Comparison of ENCODE assay signal across 8 mouse cellular contexts in the genomic region with DNA sequence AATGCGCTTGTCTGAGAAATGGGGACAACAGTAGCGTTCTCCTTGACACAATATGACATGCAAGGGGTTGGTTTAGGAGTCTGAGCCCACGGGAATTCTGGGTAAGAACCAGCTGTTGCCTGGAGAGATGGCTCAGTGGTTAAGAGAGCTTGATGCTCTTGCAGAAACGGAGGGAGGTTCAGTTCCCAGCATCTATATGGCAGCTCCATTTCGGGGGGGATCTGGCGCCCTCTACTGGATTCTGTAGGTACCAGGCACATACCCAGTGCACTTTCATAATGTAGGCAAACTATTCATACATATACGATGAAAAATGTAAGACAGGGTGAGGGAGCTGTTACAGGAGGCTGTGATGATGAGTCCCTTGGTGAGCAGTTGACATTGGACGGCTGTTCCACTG.
A peak's percentile ranks its signal among the peaks of the same experiment; 100 is the strongest.
DNase-seq lines count a peak whose midpoint lies in the region; ATAC-seq and TF ChIP-seq lines count a peak whose summit lies in the region.

No protein-coding gene starts in this region.

- DNase-seq in hindbrain, embryonic 10.5 days (ENCODE audit: low spot score), result peak; percentile 53
- DNase-seq in c-Kit-positive CD71-positive TER-119-negative erythroid progenitor cells, embryonic 14.5 days (ENCODE audit: low read depth), result peak; percentile 68
- peak; percentile 38 to 67 for DNase-seq in layer of hippocampus, adult 2 months (ENCODE audit: low spot score in 2 of 2)
- peak; percentile 46 to 71 for DNase-seq in lung, postnatal 4 days
- peak in 1 of 2 experiments; percentile 66 for DNase-seq in spleen, adult 2 months (ENCODE audit: low read depth in 1 of 2, low spot score in 2 of 2)

- ATAC-seq in hindbrain, embryonic 13.5 days (ENCODE audit: low FRiP score), result no peak
- ATAC-seq in forebrain, embryonic 15.5 days (replicated peaks), result peak; percentile 67; the same call in 1 of the 2 replicates

- H3K36me3 ChIP-seq in hindbrain, embryonic 10.5 days, result no peaks in the 10 kb centered on the region
- no peaks in the 10 kb centered on the region for H3K36me3 ChIP-seq in hindbrain, embryonic 13.5 days
- no peaks in the 10 kb centered on the region for H3K36me3 ChIP-seq in ES-Bruce4 (ENCODE audit: control insufficient read depth, insufficient read depth, low read length, poor library complexity, severe bottlenecking)
- no peaks in the 10 kb centered on the region for H3K36me3 ChIP-seq in forebrain, embryonic 15.5 days
- H3K36me3 ChIP-seq in spleen, adult 2 months (ENCODE audit: control insufficient read depth, insufficient read depth, low read length), result no peaks in the 10 kb centered on the region

- WGBS in hindbrain, embryonic 10.5 days, result 40% methylated on average over 8 of the region's 8 CpGs
- 42% methylated on average over 8 of the region's 8 CpGs for WGBS in hindbrain, embryonic 13.5 days
- WGBS in forebrain, embryonic 15.5 days, result 33% methylated on average over 8 of the region's 8 CpGs
- 41% methylated on average over 8 of the region's 8 CpGs for WGBS in spleen, adult 2 months

- H3K27me3 ChIP-seq in hindbrain, embryonic 10.5 days (ENCODE audit: insufficient read depth, poor library complexity, severe bottlenecking), result no peaks in the 10 kb centered on the region
- H3K27me3 ChIP-seq in hindbrain, embryonic 13.5 days, result 0 out of 2 replicates have a peak, but pooled peaks cover 6% of the 10 kb centered on the region
- H3K27me3 ChIP-seq in ES-Bruce4 (ENCODE audit: control insufficient read depth, insufficient read depth, low read length, poor library complexity, severe bottlenecking), result no peaks in the 10 kb centered on the region
- no peaks in the 10 kb centered on the region for H3K27me3 ChIP-seq in forebrain, embryonic 15.5 days
- no peaks in the 10 kb centered on the region for H3K27me3 ChIP-seq in spleen, adult 2 months (ENCODE audit: control insufficient read depth, insufficient read depth, low read length)

- TF ChIP-seq POLR2A in ES-Bruce4 (IDR thresholded peaks at IDR 0.05; ENCODE audit: insufficient read depth, low read length), result no peak
- TF ChIP-seq POLR2A in spleen, adult 2 months (IDR thresholded peaks at IDR 0.05; ENCODE audit: low read depth, low read length), result no peak

- H3K9me3 ChIP-seq in hindbrain, embryonic 10.5 days, result no peaks in the 10 kb centered on the region
- no peaks in the 10 kb centered on the region for H3K9me3 ChIP-seq in hindbrain, embryonic 13.5 days
- H3K9me3 ChIP-seq in ES-Bruce4 (replicated peaks; ENCODE audit: control insufficient read depth, insufficient read depth, low read length, poor library complexity, severe bottlenecking), result no peaks in the 10 kb centered on the region
- H3K9me3 ChIP-seq in forebrain, embryonic 15.5 days, result no peaks in the 10 kb centered on the region

- H3K9ac ChIP-seq in hindbrain, embryonic 13.5 days, result no peak overlapping the region
- no peak overlapping the region for H3K9ac ChIP-seq in ES-Bruce4 (ENCODE audit: low read depth, poor library complexity, severe bottlenecking)
- no peak overlapping the region for H3K9ac ChIP-seq in forebrain, embryonic 15.5 days (replicated peaks)

- peak; percentile 77 for TF ChIP-seq CTCF in ES-Bruce4 (IDR thresholded peaks at IDR 0.05; ENCODE audit: low read depth, low read length)
- peak; percentile 86 for TF ChIP-seq CTCF in layer of hippocampus, adult 2 months (conservative IDR thresholded peaks at IDR 0.05)
- TF ChIP-seq CTCF in spleen, adult 2 months (IDR thresholded peaks at IDR 0.05; ENCODE audit: extremely low read depth, insufficient read depth, insufficient read length, insufficient replicate concordance), result peak; percentile 46; the same call in 1 of the 2 replicates

- no peak overlapping the region for H3K4me3 ChIP-seq in hindbrain, embryonic 10.5 days
- H3K4me3 ChIP-seq in hindbrain, embryonic 13.5 days, result no peak overlapping the region
- no peak overlapping the region for H3K4me3 ChIP-seq in ES-Bruce4 (ENCODE audit: low read depth, low read length)
- H3K4me3 ChIP-seq in forebrain, embryonic 15.5 days, result no peak overlapping the region
- H3K4me3 ChIP-seq in layer of hippocampus, adult 2 months, result no peak overlapping the region
- H3K4me3 ChIP-seq in spleen, adult 2 months (ENCODE audit: extremely low read depth, insufficient read depth, insufficient read length), result no peak overlapping the region

- H3K27ac ChIP-seq in hindbrain, embryonic 10.5 days, result no peak overlapping the region
- no peak overlapping the region for H3K27ac ChIP-seq in hindbrain, embryonic 13.5 days
- H3K27ac ChIP-seq in ES-Bruce4 (ENCODE audit: insufficient read depth, low read length), result no peak overlapping the region
- no peak overlapping the region for H3K27ac ChIP-seq in forebrain, embryonic 15.5 days (replicated peaks)
- H3K27ac ChIP-seq in layer of hippocampus, adult 2 months, result no peak overlapping the region
- H3K27ac ChIP-seq in spleen, adult 2 months (ENCODE audit: insufficient read depth, low read length), result no peak overlapping the region

- no peak for TF ChIP-seq EP300 in ES-Bruce4 (IDR thresholded peaks at IDR 0.05; ENCODE audit: insufficient read depth, low read depth, low read length)

- H3K4me2 ChIP-seq in hindbrain, embryonic 13.5 days, result no peak overlapping the region
- H3K4me2 ChIP-seq in forebrain, embryonic 15.5 days (replicated peaks), result no peak overlapping the region

- no peaks in the 10 kb centered on the region for H3K4me1 ChIP-seq in hindbrain, embryonic 10.5 days (replicated peaks)
- no peaks in the 10 kb centered on the region for H3K4me1 ChIP-seq in hindbrain, embryonic 13.5 days (replicated peaks)
- H3K4me1 ChIP-seq in ES-Bruce4 (ENCODE audit: control insufficient read depth, insufficient read depth, low read length), result peaks cover 1% of the 10 kb centered on the region
- H3K4me1 ChIP-seq in forebrain, embryonic 15.5 days, result no peaks in the 10 kb centered on the region
- peaks cover 21% of the 10 kb centered on the region; the same call in 1 of the 2 replicates for H3K4me1 ChIP-seq in spleen, adult 2 months (ENCODE audit: control insufficient read depth, insufficient read depth, insufficient read length)
